ENCODE assay signal across 12 mouse cellular contexts in genomic region chr7:24887096-24887495, GRCm38 (mm10). TPM values are rescaled to one million over a fixed set of nuclear protein-coding genes. Genes with fewer than 3 reads are reported as not detected.
DNase-seq lines count a peak whose midpoint lies in the region; ATAC-seq and TF ChIP-seq lines count a peak whose summit lies in the region.
"Had no signal": no experiment of that assay in that cellular context is flagged by ENCODE, and none has a peak within 500 bp of the region (broad histone marks: within the 10 kb centered on the region; RNA-seq: fewer than 3 reads in every experiment).

No protein-coding gene starts in this region.

- peak overlapping the region; percentile 65 for H3K4me2 ChIP-seq in kidney, embryonic 14.5 days (replicated peaks; ENCODE audit: low read depth, low read length)
- no peak overlapping the region for H3K4me2 ChIP-seq in hindbrain, embryonic 11.5 days (replicated peaks; ENCODE audit: low read depth, low read length)
- peak overlapping the region; percentile 85; the same call in 1 of the 2 replicates for H3K4me2 ChIP-seq in liver, postnatal 0 days (ENCODE audit: low read depth, low read length)

- no peaks in the 10 kb centered on the region for H3K9me3 ChIP-seq in kidney, embryonic 14.5 days (ENCODE audit: control insufficient read depth, low read length)
- no peaks in the 10 kb centered on the region for H3K9me3 ChIP-seq in hindbrain, embryonic 11.5 days (ENCODE audit: control insufficient read depth, low read length)
- no peaks in the 10 kb centered on the region for H3K9me3 ChIP-seq in liver, postnatal 0 days (ENCODE audit: low read length)

- H3K27ac ChIP-seq in kidney, embryonic 14.5 days (ENCODE audit: low read depth, low read length) = no peak overlapping the region
- H3K27ac ChIP-seq in bone marrow macrophage, adult 2 months (ENCODE audit: insufficient read depth, low read depth, low read length) = no peak overlapping the region
- H3K27ac ChIP-seq in hindbrain, embryonic 11.5 days (ENCODE audit: low read depth, low read length) = no peak overlapping the region
- peak overlapping the region; percentile 39; the same call in 1 of the 2 replicates for H3K27ac ChIP-seq in liver, postnatal 0 days (ENCODE audit: low read depth)

- H3K27me3 ChIP-seq in kidney, embryonic 14.5 days (ENCODE audit: control insufficient read depth, insufficient read depth, low read length) = no peaks in the 10 kb centered on the region
- no peaks in the 10 kb centered on the region for H3K27me3 ChIP-seq in hindbrain, embryonic 11.5 days (ENCODE audit: control insufficient read depth, insufficient read depth, low read length)
- H3K27me3 ChIP-seq in liver, postnatal 0 days (ENCODE audit: insufficient read depth, low read length) = no peaks in the 10 kb centered on the region

- H3K4me1 ChIP-seq in kidney, embryonic 14.5 days (ENCODE audit: control insufficient read depth, insufficient read depth, low read length) = peaks cover 32% of the 10 kb centered on the region
- 0 out of 2 replicates have a peak, but pooled peaks cover 4% of the 10 kb centered on the region for H3K4me1 ChIP-seq in bone marrow macrophage, adult 2 months (ENCODE audit: control insufficient read depth, insufficient read depth, low read length)
- H3K4me1 ChIP-seq in hindbrain, embryonic 11.5 days (replicated peaks; ENCODE audit: control insufficient read depth, insufficient read depth, low read length) = peaks cover 10% of the 10 kb centered on the region
- H3K4me1 ChIP-seq in liver, postnatal 0 days (ENCODE audit: insufficient read depth) = peaks cover 23% of the 10 kb centered on the region

- H3K9ac ChIP-seq in kidney, embryonic 14.5 days (ENCODE audit: low read depth, low read length) = peak overlapping the region; percentile 100; the same call in 1 of the 2 replicates
- H3K9ac ChIP-seq in hindbrain, embryonic 11.5 days (ENCODE audit: low read depth, low read length) = no peak overlapping the region
- H3K9ac ChIP-seq in liver, postnatal 0 days (replicated peaks) = peak overlapping the region; percentile 98

- no peak for TF ChIP-seq EP300 in liver, postnatal 0 days (IDR thresholded peaks at IDR 0.05; ENCODE audit: low read depth)

- whole genome bisulfite sequencing in kidney, embryonic 14.5 days = 73% methylated on average over 4 of the region's 4 CpGs
- WGBS in hindbrain, embryonic 11.5 days = 76% methylated on average over 4 of the region's 4 CpGs
- WGBS in liver, postnatal 0 days (ENCODE audit: insufficient replicate concordance) = 67% methylated on average over 4 of the region's 4 CpGs

- TF ChIP-seq CTCF in bone marrow macrophage, adult 2 months (IDR thresholded peaks at IDR 0.05; ENCODE audit: low read depth, low read length) = no peak
- TF ChIP-seq CTCF in liver, postnatal 0 days (IDR thresholded peaks at IDR 0.05; ENCODE audit: low read depth) = no peak

- ATAC-seq in kidney, embryonic 14.5 days (ENCODE audit: low FRiP score, low TSS enrichment) = no peak
- ATAC-seq in hindbrain, embryonic 11.5 days (ENCODE audit: low FRiP score) = no peak
- no peak for ATAC-seq in liver, postnatal 0 days
- no peak for ATAC-seq in monocyte, adult 5-6 weeks (replicated peaks; ENCODE audit: insufficient number of reproducible peaks, low FRiP score, low TSS enrichment, poor library complexity, severe bottlenecking)

- TF ChIP-seq POLR2A in bone marrow macrophage, adult 2 months (IDR thresholded peaks at IDR 0.05; ENCODE audit: borderline replicate concordance, low read depth, low read length) = no peak

- DNase-seq in kidney, adult 8-10 months = no peak
- DNase-seq in hindbrain, embryonic 11.5 days (ENCODE audit: low spot score) = no peak
- no peak for DNase-seq in liver, postnatal 0 days
- DNase-seq in thymus, postnatal 14 days = no peak
- DNase-seq in layer of hippocampus, adult 9-10 months (ENCODE audit: low spot score) = no peak
- DNase-seq: cerebellum, adult 9-11 months; right cerebral cortex, postnatal 14 days had no signal

- H3K4me3 ChIP-seq in kidney, embryonic 14.5 days (ENCODE audit: low read length) = peak overlapping the region; percentile 90; the same call in 1 of the 2 replicates
- H3K4me3 ChIP-seq in bone marrow macrophage, adult 2 months (ENCODE audit: insufficient read depth, low read length) = peak overlapping the region; percentile 74
- 0 out of 2 replicates have a peak overlapping the region, but pooled peaks have one; percentile 4 for H3K4me3 ChIP-seq in hindbrain, embryonic 11.5 days (ENCODE audit: low read depth, low read length)
- no peak overlapping the region for H3K4me3 ChIP-seq in liver, postnatal 0 days (ENCODE audit: low read depth, low read length)

- H3K36me3 ChIP-seq in kidney, embryonic 14.5 days (ENCODE audit: control insufficient read depth, insufficient read depth, low read length) = peaks cover 58% of the 10 kb centered on the region
- H3K36me3 ChIP-seq in hindbrain, embryonic 11.5 days (ENCODE audit: control insufficient read depth, insufficient read depth, low read length) = peaks cover 20% of the 10 kb centered on the region; the same call in 1 of the 2 replicates
- H3K36me3 ChIP-seq in liver, postnatal 0 days (replicated peaks; ENCODE audit: insufficient read depth, low read length) = peaks cover 53% of the 10 kb centered on the region

RNA-seq across cellular contexts. Expression of gene Rps19, which starts 2.9 kb away (rescaled TPM):
- 2,731 and 3,572 TPM in 2 replicates for polyA plus RNA-seq in kidney, embryonic 14.5 days (2014; fragmentation: Nextera tagmentation; extraction: Ambion mirVana)
- polyA plus RNA-seq in bone marrow macrophage, adult 2 months (2012; ENCODE audit: insufficient read depth, insufficient read length, missing spikeins) = 1,580 and 1,635 TPM in 2 replicates
- polyA plus RNA-seq in hindbrain, embryonic 11.5 days (2014; fragmentation: Nextera tagmentation; extraction: Ambion mirVana) = 1,792 and 1,821 TPM in 2 replicates
- 1,140 and 1,164 TPM in 2 replicates for polyA plus RNA-seq in liver, postnatal 0 days (2015; fragmentation: Nextera tagmentation; extraction: Ambion mirVana)
- total RNA-seq in monocyte, adult 5-6 weeks (2017) = 599 to 964 TPM (median 888 TPM) in 3 replicates

RNA-seq across cellular contexts. Expression of gene Cd79a, which starts 10.1 kb away (rescaled TPM):
- 1.5 and 1.6 TPM in 2 replicates for polyA plus RNA-seq in kidney, embryonic 14.5 days (2014; fragmentation: Nextera tagmentation; extraction: Ambion mirVana)
- polyA plus RNA-seq in bone marrow macrophage, adult 2 months (2012; ENCODE audit: insufficient read depth, insufficient read length, missing spikeins) = not detected in 2 replicates
- 0.39 TPM in 1 of 2 replicates, not detected in the other for polyA plus RNA-seq in hindbrain, embryonic 11.5 days (2014; fragmentation: Nextera tagmentation; extraction: Ambion mirVana)
- 32.0 and 34.0 TPM in 2 replicates for polyA plus RNA-seq in liver, postnatal 0 days (2015; fragmentation: Nextera tagmentation; extraction: Ambion mirVana)
- 26.8 to 46.7 TPM (median 35.0 TPM) in 3 replicates for total RNA-seq in monocyte, adult 5-6 weeks (2017)
- total RNA-seq: granulocyte monocyte progenitor cell, adult 5-6 weeks had no signal

RNA-seq across cellular contexts. Expression of gene Arhgef1, which starts 15.6 kb away (rescaled TPM):
- 67.5 and 91.2 TPM in 2 replicates for polyA plus RNA-seq in kidney, embryonic 14.5 days (2014; fragmentation: Nextera tagmentation; extraction: Ambion mirVana)
- polyA plus RNA-seq in bone marrow macrophage, adult 2 months (2012; ENCODE audit: insufficient read depth, insufficient read length, missing spikeins) = 197 and 204 TPM in 2 replicates
- polyA plus RNA-seq in hindbrain, embryonic 11.5 days (2014; fragmentation: Nextera tagmentation; extraction: Ambion mirVana) = 43.0 and 46.4 TPM in 2 replicates
- 30.2 and 30.4 TPM in 2 replicates for polyA plus RNA-seq in liver, postnatal 0 days (2015; fragmentation: Nextera tagmentation; extraction: Ambion mirVana)
- total RNA-seq in monocyte, adult 5-6 weeks (2017) = 214 to 370 TPM (median 269 TPM) in 3 replicates

RNA-seq across cellular contexts. Expression of gene Dmrtc2, which starts 17.2 kb away (rescaled TPM):
- not detected in 2 replicates for polyA plus RNA-seq in kidney, embryonic 14.5 days (2014; fragmentation: Nextera tagmentation; extraction: Ambion mirVana)
- polyA plus RNA-seq in bone marrow macrophage, adult 2 months (2012; ENCODE audit: insufficient read depth, insufficient read length, missing spikeins) = not detected in 2 replicates
- polyA plus RNA-seq in hindbrain, embryonic 11.5 days (2014; fragmentation: Nextera tagmentation; extraction: Ambion mirVana) = 0.14 TPM in 1 of 2 replicates, not detected in the other
- not detected in 2 replicates for polyA plus RNA-seq in liver, postnatal 0 days (2015; fragmentation: Nextera tagmentation; extraction: Ambion mirVana)
- not detected in 3 replicates for total RNA-seq in monocyte, adult 5-6 weeks (2017)
- total RNA-seq: granulocyte monocyte progenitor cell, adult 5-6 weeks; liver, adult 2 months had no signal
- polyA plus RNA-seq: liver, adult 2 months had no signal

RNA-seq across cellular contexts. Expression of gene Lypd4, which starts 17.4 kb away (rescaled TPM):
- not detected in 2 replicates for polyA plus RNA-seq in kidney, embryonic 14.5 days (2014; fragmentation: Nextera tagmentation; extraction: Ambion mirVana)
- polyA plus RNA-seq in bone marrow macrophage, adult 2 months (2012; ENCODE audit: insufficient read depth, insufficient read length, missing spikeins) = not detected in 2 replicates
- polyA plus RNA-seq in hindbrain, embryonic 11.5 days (2014; fragmentation: Nextera tagmentation; extraction: Ambion mirVana) = not detected in 2 replicates
- polyA plus RNA-seq in liver, postnatal 0 days (2015; fragmentation: Nextera tagmentation; extraction: Ambion mirVana) = not detected in 2 replicates
- total RNA-seq in monocyte, adult 5-6 weeks (2017) = not detected in 3 replicates
- total RNA-seq: granulocyte monocyte progenitor cell, adult 5-6 weeks; liver, adult 2 months had no signal
- polyA plus RNA-seq: liver, adult 2 months had no signal

Comparison
In these comparisons a context has a peak if more than half of its experiments do, and no peak if none do; other contexts are left out.
1. RNA of gene Cd79a, which starts 10.1 kb away (polyA plus RNA-seq): 32.0 to 34.0 TPM in liver, postnatal 0 days; 1.5 to 1.6 TPM in kidney, embryonic 14.5 days, 0.39 TPM in hindbrain, embryonic 11.5 days and not detected in bone marrow macrophage, adult 2 months; every median in the first group is over 10 times any median in the second.